Mouse (Mus musculus) embryo, embryonic 11 days (tissue): ENCODE data around the gene Lgals1.

ENCODE experiments used
- DNase-seq: peaks from one replicate; pipeline ENCODE4 v3.0.0-alpha.2; 2015

Gene Lgals1

GRCm38 (mm10) chr15:78942663-78943062 is 16.1 kb downstream of the Lgals1 start:
- peak; percentile 89 for DNase-seq

GRCm38 (mm10) chr15:78946232-78946631 is 19.7 kb downstream of the Lgals1 start:
- no peak for DNase-seq

GRCm38 (mm10) chr15:78947657-78948056 is 21.1 kb downstream of the Lgals1 start, which contains the start of gene Triobp:
Triobp (plus strand) TSS chr15:78947724.
- peak; percentile 99 for DNase-seq

GRCm38 (mm10) chr15:78948152-78948725 is 21.7 kb downstream of the Lgals1 start:
- peak; percentile 19 for DNase-seq

GRCm38 (mm10) chr15:78948883-78949282 is 22.4 kb downstream of the Lgals1 start:
- no peak for DNase-seq

- no peak for DNase-seq
Measured at GRCm38 (mm10) chr15:78955663-78956062, 29.1 kb downstream of the Lgals1 start.

GRCm38 (mm10) chr15:78956351-78956750 is 29.8 kb downstream of the Lgals1 start:
- peak; percentile 34 for DNase-seq

GRCm38 (mm10) chr15:78957021-78957420 is 30.5 kb downstream of the Lgals1 start:
- no peak for DNase-seq

GRCm38 (mm10) chr15:78959537-78959936 is 33.0 kb downstream of the Lgals1 start:
- no peak for DNase-seq

- no peak for DNase-seq
Measured at GRCm38 (mm10) chr15:78960088-78960487, 33.6 kb downstream of the Lgals1 start.

GRCm38 (mm10) chr15:78962885-78963284 is 36.4 kb downstream of the Lgals1 start:
- DNase-seq, result peak; percentile 81

GRCm38 (mm10) chr15:78971626-78972025 is 45.1 kb downstream of the Lgals1 start:
- no peak for DNase-seq

GRCm38 (mm10) chr15:78973950-78974349 is 47.4 kb downstream of the Lgals1 start:
- DNase-seq, result peak; percentile 12

GRCm38 (mm10) chr15:78977676-78978159 is 51.2 kb downstream of the Lgals1 start:
- DNase-seq, result no peak

GRCm38 (mm10) chr15:78978875-78979274 is 52.4 kb downstream of the Lgals1 start:
- peak; percentile 73 for DNase-seq
